Mouse (Mus musculus) small intestine, adult 2 months (tissue): ENCODE data around the gene Unkl.

ENCODE experiments used
- CTCF ChIP-seq: fragments of 200-500 bp; IDR thresholded peaks from 2 replicates; pipeline ENCODE4 v1.5.1; 2012; ENCODE audit warnings: low read depth, mild to moderate bottlenecking, control low read depth, inconsistent platforms, low read length, moderate library complexity, mixed read lengths; ENCODE audit not compliant: insufficient replicate concordance, insufficient read length; ENCODE audit errors: extremely low read depth
- POLR2A ChIP-seq: fragments of 200-500 bp; IDR thresholded peaks from 2 replicates; pipeline ENCODE4 v1.6.1; 2012; ENCODE audit warnings: low read depth, mild to moderate bottlenecking, control low read depth, inconsistent platforms, low read length, moderate library complexity

GRCm38 (mm10) chr17:25264453-25264852, 76.3 kb downstream of the Unkl start:
- TF ChIP-seq CTCF (peak; percentile 33; the same call in 1 of the 2 replicates), POLR2A (no peak)
